Mouse (Mus musculus) heart, embryonic 16.5 days (tissue): ENCODE results near the gene Sh3rf3. TPM values are rescaled to one million over a fixed set of nuclear protein-coding genes. Genes with fewer than 3 reads are reported as not detected.

Experiments
- ATAC-seq: fragments of 200-750 bp; cut with Nextera tagmentation; replicated peaks from 2 replicates; pipeline ENCODE4 v1.8.0; 2017; ENCODE audit warnings: moderate number of reproducible peaks; ENCODE audit not compliant: insufficient read depth, low FRiP score; ENCODE audit errors: extremely low read depth
- H3K27ac ChIP-seq: fragments of 300-500 bp; sonication (generic); 2 replicates; pipeline ENCODE4 v1.5.1; 2014; ENCODE audit warnings: mild to moderate bottlenecking, low read length, control low read depth, moderate library complexity
- H3K27me3 ChIP-seq: fragments of 300-500 bp; sonication (generic); 2 replicates; pipeline ENCODE4 v1.6.1; 2014; ENCODE audit warnings: low read length, mixed read lengths; ENCODE audit not compliant: control insufficient read depth, insufficient read depth
- H3K36me3 ChIP-seq: fragments of 300-500 bp; sonication (generic); 2 replicates; pipeline ENCODE4 v1.6.1; 2014; ENCODE audit not compliant: control insufficient read depth, insufficient read depth
- H3K4me1 ChIP-seq: fragments of 300-500 bp; sonication (generic); 2 replicates; pipeline ENCODE4 v1.6.1; 2014; ENCODE audit warnings: low read length, mixed read lengths; ENCODE audit not compliant: control insufficient read depth, insufficient read depth
- H3K4me2 ChIP-seq: fragments of 300-500 bp; sonication (generic); 2 replicates; pipeline ENCODE4 v1.6.1; 2014; ENCODE audit warnings: low read depth, mild to moderate bottlenecking, control low read depth, low read length
- H3K4me3 ChIP-seq: fragments of 300-500 bp; sonication (generic); 2 replicates; pipeline ENCODE4 v1.5.1; 2014; ENCODE audit warnings: mild to moderate bottlenecking, control low read depth, low read length
- H3K9ac ChIP-seq: fragments of 300-500 bp; sonication (generic); 2 replicates; pipeline ENCODE4 v1.6.1; 2014; ENCODE audit warnings: low read length, control low read depth
- H3K9me3 ChIP-seq: fragments of 300-500 bp; sonication (generic); replicated peaks from 2 replicates; pipeline ENCODE4 v1.6.1; 2016; ENCODE audit warnings: low read length; ENCODE audit not compliant: control insufficient read depth
- WGBS: fragments of 180-500 bp; shearing (Covaris S2); extraction: QIAGEN DNeasy Blood & Tissue Kit; methylation state at CpG from one replicate; pipeline ENCODE4 v1.1.7; 2014; 5-methylcytosine and 5-hydroxymethylcytosine counted together
- polyA plus RNA-seq: library from polyadenylated mRNA; unstranded; fragments of >200 nt; fragmentation: Nextera tagmentation; extraction: Ambion mirVana; gene quantifications from 2 replicates; pipeline ENCODE4 v1.2.1, GENCODE M21; 2015

The Sh3rf3 gene
- polyA plus RNA-seq, 1 experiment from 2014 or later = 0.95 TPM

- no peak overlapping the region for H3K4me2 ChIP-seq
- H3K27me3 ChIP-seq = no peaks in the 10 kb centered on the region
- H3K4me3 ChIP-seq = no peak overlapping the region
- no peak overlapping the region for H3K27ac ChIP-seq
- H3K36me3 ChIP-seq = no peaks in the 10 kb centered on the region
- no peak overlapping the region for H3K9ac ChIP-seq
- ATAC-seq = no peak
- no peaks in the 10 kb centered on the region for H3K9me3 ChIP-seq
- H3K4me1 ChIP-seq = peaks cover 6% of the 10 kb centered on the region
- 87% methylated on average over 2 of the region's 2 CpGs for WGBS
Measured at GRCm38 (mm10) chr10:59125497-59125896, 312.3 kb downstream of the Sh3rf3 start.

DNA sequence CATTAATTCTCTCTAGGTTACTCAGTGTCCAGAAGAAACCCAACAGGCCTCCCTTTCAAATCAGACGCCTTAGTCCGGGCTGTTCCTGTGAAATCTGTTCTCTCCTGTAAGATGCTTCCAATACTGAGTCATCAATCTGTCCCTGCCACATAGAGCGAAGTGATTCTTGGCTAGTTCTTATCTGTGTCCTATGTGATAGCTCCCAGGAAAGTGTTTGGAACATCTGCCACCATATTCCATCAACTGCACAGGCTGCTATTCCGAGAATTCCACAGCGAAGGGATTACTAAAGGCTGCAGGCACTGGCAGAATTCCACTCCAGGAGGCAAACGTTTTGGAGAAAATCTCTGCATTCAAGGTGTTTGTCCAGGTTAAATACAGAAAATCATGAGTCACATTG, 314.5 kb downstream of the Sh3rf3 start:
- no peaks in the 10 kb centered on the region for H3K9me3 ChIP-seq
- H3K9ac ChIP-seq = no peak overlapping the region
- ATAC-seq = no peak
- no peaks in the 10 kb centered on the region for H3K36me3 ChIP-seq
- no peak overlapping the region for H3K4me3 ChIP-seq
- no peaks in the 10 kb centered on the region for H3K27me3 ChIP-seq
- H3K27ac ChIP-seq = no peak overlapping the region
- 34% methylated on average over 6 of the region's 6 CpGs for WGBS
- H3K4me1 ChIP-seq = peaks cover 18% of the 10 kb centered on the region
- H3K4me2 ChIP-seq = no peak overlapping the region

DNA sequence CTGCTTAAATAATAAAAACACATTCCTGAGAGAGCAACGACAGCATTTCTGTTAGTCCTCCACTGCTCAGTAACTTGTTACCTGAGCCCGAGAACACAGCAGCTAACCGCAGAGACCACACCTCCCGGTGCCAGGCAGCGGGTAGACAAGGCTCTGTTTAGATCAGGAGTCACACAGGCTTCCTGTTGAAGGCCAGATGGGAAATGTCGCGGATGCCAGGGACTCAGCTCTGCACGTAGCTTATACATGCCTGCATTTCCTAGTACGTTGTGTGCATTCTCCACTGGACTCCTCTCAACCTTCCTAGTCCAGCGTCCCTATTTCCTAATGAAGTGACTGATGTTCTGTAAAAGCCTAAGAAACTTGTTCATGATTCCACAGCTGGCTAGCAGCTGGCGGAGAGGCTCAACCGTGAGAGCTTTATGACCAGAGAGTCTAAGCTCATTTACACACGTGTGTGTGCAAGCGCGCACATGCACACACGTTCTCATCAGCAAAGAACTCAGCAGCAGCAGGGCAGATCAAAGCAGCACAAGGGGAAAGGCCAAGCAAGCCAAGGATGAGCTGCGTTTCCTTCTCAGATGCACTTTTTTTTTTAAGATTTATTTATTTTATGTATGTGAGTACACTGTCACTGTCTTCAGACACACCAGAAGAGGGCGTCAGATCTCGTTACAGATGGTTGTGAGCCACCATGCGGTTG, 318.9 kb downstream of the Sh3rf3 start:
- Histone ChIP-seq H3K4me2 (no peak overlapping the region), H3K27ac (peak overlapping the region; percentile 63), H3K27me3 (no peaks in the 10 kb centered on the region), H3K9me3 (no peaks in the 10 kb centered on the region), H3K4me1 (peaks cover 31% of the 10 kb centered on the region), H3K36me3 (no peaks in the 10 kb centered on the region), H3K9ac (0 out of 2 replicates have a peak overlapping the region, but pooled peaks have one; percentile 10), H3K4me3 (no peak overlapping the region)
- 55% methylated on average over 20 of the region's 20 CpGs for WGBS
- ATAC-seq = peak; percentile 76

GRCm38 (mm10) chr10:59133478-59134009, 320.4 kb downstream of the Sh3rf3 start:
- no peaks in the 10 kb centered on the region for H3K36me3 ChIP-seq
- WGBS = 34% methylated on average over 8 of the region's 8 CpGs
- peak; percentile 46; the same call in 1 of the 2 replicates for ATAC-seq
- peaks cover 26% of the 10 kb centered on the region for H3K4me1 ChIP-seq
- peak overlapping the region; percentile 21; the same call in 1 of the 2 replicates for H3K4me2 ChIP-seq
- H3K27ac ChIP-seq = peak overlapping the region; percentile 79
- no peaks in the 10 kb centered on the region for H3K27me3 ChIP-seq
- no peaks in the 10 kb centered on the region for H3K9me3 ChIP-seq
- H3K4me3 ChIP-seq = no peak overlapping the region
- H3K9ac ChIP-seq = no peak overlapping the region

GRCm38 (mm10) chr10:59149956-59150383, 336.8 kb downstream of the Sh3rf3 start:
- 15% methylated on average over 8 of the region's 8 CpGs for WGBS
- no peaks in the 10 kb centered on the region for H3K36me3 ChIP-seq
- peak; percentile 73 for ATAC-seq
- no peak overlapping the region for H3K9ac ChIP-seq
- peak overlapping the region; percentile 52 for H3K4me2 ChIP-seq
- H3K27ac ChIP-seq = no peak overlapping the region
- no peaks in the 10 kb centered on the region for H3K9me3 ChIP-seq
- H3K27me3 ChIP-seq = peaks cover 3% of the 10 kb centered on the region; the same call in 1 of the 2 replicates
- H3K4me3 ChIP-seq = no peak overlapping the region
- peaks cover 6% of the 10 kb centered on the region; the same call in 1 of the 2 replicates for H3K4me1 ChIP-seq

DNA sequence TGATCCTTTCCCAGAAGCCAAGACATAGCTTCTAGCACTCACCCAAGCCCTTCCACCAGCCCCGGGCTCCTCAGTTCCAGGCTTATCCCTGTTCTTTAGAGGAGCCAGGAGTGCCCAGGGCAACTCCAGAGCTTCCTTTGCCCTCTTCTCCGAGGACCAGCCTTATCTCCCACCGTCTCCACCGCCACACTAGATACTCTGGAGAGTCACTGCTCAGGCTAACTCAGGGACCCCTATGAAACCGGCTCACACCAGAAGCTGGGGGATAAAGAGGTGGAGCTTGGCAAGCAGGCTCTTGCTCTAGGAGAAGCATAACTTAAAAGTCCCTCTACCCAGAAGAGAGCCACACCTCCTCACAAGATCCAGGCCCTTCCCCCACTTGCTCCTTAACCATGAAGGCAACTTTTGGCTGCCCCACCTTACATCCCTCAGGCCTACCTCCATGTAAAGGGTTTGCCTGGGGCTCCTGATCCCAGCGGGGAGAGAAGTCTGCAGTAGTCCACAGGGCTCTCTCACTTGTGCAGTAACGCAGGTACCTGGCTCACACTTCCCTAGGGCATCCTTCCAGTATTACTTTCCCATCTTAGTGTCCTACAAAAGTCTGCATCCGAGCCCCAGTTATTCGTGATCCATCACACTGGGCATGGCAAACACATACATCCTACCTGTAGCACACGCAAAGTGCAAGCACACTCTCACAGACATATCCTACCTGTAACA, 337.9 kb downstream of the Sh3rf3 start:
- Histone ChIP-seq H3K4me3 (no peak overlapping the region), H3K27me3 (peaks cover 3% of the 10 kb centered on the region; the same call in 1 of the 2 replicates), H3K4me1 (peaks cover 6% of the 10 kb centered on the region; the same call in 1 of the 2 replicates), H3K27ac (no peak overlapping the region), H3K36me3 (no peaks in the 10 kb centered on the region), H3K4me2 (no peak overlapping the region), H3K9ac (no peak overlapping the region), H3K9me3 (no peaks in the 10 kb centered on the region)
- 0 out of 2 replicates have a peak, but pooled peaks have one; percentile 18 for ATAC-seq
- WGBS = 72% methylated on average over 10 of the region's 10 CpGs

GRCm38 (mm10) chr10:59152544-59153081, 339.5 kb downstream of the Sh3rf3 start:
- no peak overlapping the region for H3K27ac ChIP-seq
- no peaks in the 10 kb centered on the region for H3K9me3 ChIP-seq
- no peaks in the 10 kb centered on the region for H3K36me3 ChIP-seq
- no peak overlapping the region for H3K4me2 ChIP-seq
- H3K27me3 ChIP-seq = peaks cover 3% of the 10 kb centered on the region; the same call in 1 of the 2 replicates
- 21% methylated on average over 5 of the region's 5 CpGs for WGBS
- no peak overlapping the region for H3K9ac ChIP-seq
- H3K4me1 ChIP-seq = peaks cover 6% of the 10 kb centered on the region; the same call in 1 of the 2 replicates
- H3K4me3 ChIP-seq = no peak overlapping the region
- no peak for ATAC-seq

DNA sequence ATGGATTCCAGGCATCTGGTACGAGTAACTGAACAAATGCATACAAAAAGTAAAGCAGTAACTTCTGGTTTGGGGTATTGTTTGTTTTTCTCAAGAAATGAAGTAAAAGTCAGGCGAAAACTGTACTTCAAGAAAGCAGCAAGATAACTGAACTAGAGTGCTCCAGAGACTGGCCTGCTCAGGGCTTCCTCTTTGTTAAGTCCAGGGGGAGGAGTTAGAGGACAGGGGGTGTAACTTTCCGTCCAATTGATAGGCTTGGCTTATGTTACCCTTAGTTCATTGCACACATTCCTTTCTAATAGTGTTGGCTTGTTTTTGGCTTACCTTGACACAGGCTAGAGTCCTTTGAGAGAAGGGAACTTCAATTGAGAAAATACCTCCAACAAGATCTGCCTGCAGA, 345.5 kb downstream of the Sh3rf3 start:
- Histone ChIP-seq H3K9ac (no peak overlapping the region), H3K4me3 (no peak overlapping the region), H3K27me3 (no peaks in the 10 kb centered on the region), H3K9me3 (no peaks in the 10 kb centered on the region), H3K36me3 (no peaks in the 10 kb centered on the region), H3K4me2 (no peak overlapping the region), H3K4me1 (no peaks in the 10 kb centered on the region), H3K27ac (no peak overlapping the region)
- no peak for ATAC-seq
- WGBS = 76% methylated on average over 3 of the region's 3 CpGs
